Mouse (Mus musculus): ENCODE measurements around the gene Igbp1. TPM values are rescaled to one million over a fixed set of nuclear protein-coding genes. Genes with fewer than 3 reads are reported as not detected.
A peak's percentile ranks its signal among the peaks of the same experiment; 100 is the strongest.

The Igbp1 gene
- 44.9 and 55.2 TPM in 2 replicates for total RNA-seq (2014; rRNA removed)
- polyA plus RNA-seq (2015; fragmentation: Nextera tagmentation; extraction: Ambion mirVana) = 26.4 and 29.3 TPM in 2 replicates

- ATAC-seq = peak; percentile 99
- Histone ChIP-seq H3K4me3 (ENCODE audit: low read depth, low read length) (peak within 1 kb of the TSS; percentile 53), H3K9me3 (ENCODE audit: low read length) (no peaks in the 10 kb centered on the region), H3K27me3 (ENCODE audit: insufficient read depth, low read length) (no peaks in the 10 kb centered on the region), H3K27ac (ENCODE audit: low read depth, low read length) (peak within 1 kb of the TSS; percentile 64), H3K36me3 (ENCODE audit: insufficient read depth) (0 out of 2 replicates have a peak, but pooled peaks cover 4% of the 10 kb centered on the region), H3K4me2 (ENCODE audit: low read depth) (peak within 1 kb of the TSS; percentile 58), H3K9ac (peak within 1 kb of the TSS; percentile 45), H3K4me1 (ENCODE audit: insufficient read depth) (no peaks in the 10 kb centered on the region)
- peak; percentile 46 for TF ChIP-seq CTCF (IDR thresholded peaks at IDR 0.05; ENCODE audit: low read depth)
- DNase-seq = peak; percentile 91
- WGBS = 27% methylated on average over 32 of the region's 32 CpGs
Measured at GRCm38 (mm10) chrX:100494068-100494978, at the start of gene Igbp1. Gene Igbp1 (plus strand): TSS chrX:100494291.

- TF ChIP-seq CTCF (IDR thresholded peaks at IDR 0.05; ENCODE audit: low read depth) = no peak
- H3K9ac ChIP-seq = no peak overlapping the region
- WGBS = 74% methylated on average over 4 of the region's 4 CpGs
- no peak for DNase-seq
- no peaks in the 10 kb centered on the region for H3K9me3 ChIP-seq (ENCODE audit: low read length)
- no peaks in the 10 kb centered on the region for H3K4me1 ChIP-seq (ENCODE audit: insufficient read depth)
- H3K4me2 ChIP-seq (ENCODE audit: low read depth) = no peak overlapping the region
- ATAC-seq = no peak
- H3K36me3 ChIP-seq (ENCODE audit: insufficient read depth) = no peaks in the 10 kb centered on the region
- no peaks in the 10 kb centered on the region for H3K27me3 ChIP-seq (ENCODE audit: insufficient read depth, low read length)
- H3K4me3 ChIP-seq (ENCODE audit: low read depth, low read length) = no peak overlapping the region
- H3K27ac ChIP-seq (ENCODE audit: low read depth, low read length) = no peak overlapping the region
Measured at GRCm38 (mm10) chrX:100468047-100468446, 26.0 kb upstream of the Igbp1 start.

- Histone ChIP-seq H3K9ac (no peak overlapping the region), H3K4me1 (ENCODE audit: insufficient read depth) (no peaks in the 10 kb centered on the region), H3K27ac (ENCODE audit: low read depth, low read length) (no peak overlapping the region), H3K36me3 (ENCODE audit: insufficient read depth) (no peaks in the 10 kb centered on the region), H3K27me3 (ENCODE audit: insufficient read depth, low read length) (no peaks in the 10 kb centered on the region), H3K4me2 (ENCODE audit: low read depth) (no peak overlapping the region), H3K4me3 (ENCODE audit: low read depth, low read length) (no peak overlapping the region), H3K9me3 (ENCODE audit: low read length) (no peaks in the 10 kb centered on the region)
- DNase-seq (no peak), ATAC-seq (no peak)
- no peak for TF ChIP-seq CTCF (IDR thresholded peaks at IDR 0.05; ENCODE audit: low read depth)
- 88% methylated on average over 3 of the region's 3 CpGs for WGBS
Measured at GRCm38 (mm10) chrX:100470126-100470525, 24.0 kb upstream of the Igbp1 start.

- 77% methylated on average over 3 of the region's 3 CpGs for WGBS
- no peak for DNase-seq
Measured at GRCm38 (mm10) chrX:100471491-100471890, 22.6 kb upstream of the Igbp1 start.

GRCm38 (mm10) chrX:100475569-100476223, 18.4 kb upstream of the Igbp1 start:
- H3K36me3 ChIP-seq (ENCODE audit: insufficient read depth) = no peaks in the 10 kb centered on the region
- TF ChIP-seq CTCF (IDR thresholded peaks at IDR 0.05; ENCODE audit: low read depth) = no peak
- H3K27me3 ChIP-seq (ENCODE audit: insufficient read depth, low read length) = no peaks in the 10 kb centered on the region
- H3K27ac ChIP-seq (ENCODE audit: low read depth, low read length) = no peak overlapping the region
- no peak overlapping the region for H3K4me2 ChIP-seq (ENCODE audit: low read depth)
- no peaks in the 10 kb centered on the region for H3K4me1 ChIP-seq (ENCODE audit: insufficient read depth)
- DNase-seq = no peak
- ATAC-seq = no peak
- 66% methylated on average over 4 of the region's 4 CpGs for WGBS
- no peak overlapping the region for H3K9ac ChIP-seq
- no peak overlapping the region for H3K4me3 ChIP-seq (ENCODE audit: low read depth, low read length)
- H3K9me3 ChIP-seq (ENCODE audit: low read length) = no peaks in the 10 kb centered on the region

More at GRCm38 (mm10) chrX:100471491-100471890, 22.6 kb upstream of the Igbp1 start:
- H3K4me3 ChIP-seq (ENCODE audit: low read depth, low read length) = no peak overlapping the region
- no peak overlapping the region for H3K9ac ChIP-seq
- no peak overlapping the region for H3K27ac ChIP-seq (ENCODE audit: low read depth, low read length)
- no peaks in the 10 kb centered on the region for H3K4me1 ChIP-seq (ENCODE audit: insufficient read depth)
- no peaks in the 10 kb centered on the region for H3K36me3 ChIP-seq (ENCODE audit: insufficient read depth)
- TF ChIP-seq CTCF (IDR thresholded peaks at IDR 0.05; ENCODE audit: low read depth) = no peak
- no peak for ATAC-seq
- no peaks in the 10 kb centered on the region for H3K9me3 ChIP-seq (ENCODE audit: low read length)
- H3K27me3 ChIP-seq (ENCODE audit: insufficient read depth, low read length) = no peaks in the 10 kb centered on the region
- H3K4me2 ChIP-seq (ENCODE audit: low read depth) = no peak overlapping the region

- WGBS = 43% methylated on average over 3 of the region's 3 CpGs
- Histone ChIP-seq H3K27ac (ENCODE audit: low read depth, low read length) (no peak overlapping the region), H3K27me3 (ENCODE audit: insufficient read depth, low read length) (no peaks in the 10 kb centered on the region; the same call in 1 of the 2 replicates), H3K4me1 (ENCODE audit: insufficient read depth) (no peaks in the 10 kb centered on the region), H3K9me3 (ENCODE audit: low read length) (no peaks in the 10 kb centered on the region), H3K4me2 (ENCODE audit: low read depth) (no peak overlapping the region), H3K9ac (no peak overlapping the region), H3K36me3 (ENCODE audit: insufficient read depth) (no peaks in the 10 kb centered on the region), H3K4me3 (ENCODE audit: low read depth, low read length) (no peak overlapping the region)
- ATAC-seq (peak; percentile 88), DNase-seq (peak; percentile 59)
- TF ChIP-seq CTCF (IDR thresholded peaks at IDR 0.05; ENCODE audit: low read depth) = peak; percentile 69
Measured at GRCm38 (mm10) chrX:100480317-100480716, 13.8 kb upstream of the Igbp1 start.

All from forebrain, postnatal 0 days (tissue).